Mouse (Mus musculus): ENCODE results near the gene Gsta1.

Gsta1 gene

DNA sequence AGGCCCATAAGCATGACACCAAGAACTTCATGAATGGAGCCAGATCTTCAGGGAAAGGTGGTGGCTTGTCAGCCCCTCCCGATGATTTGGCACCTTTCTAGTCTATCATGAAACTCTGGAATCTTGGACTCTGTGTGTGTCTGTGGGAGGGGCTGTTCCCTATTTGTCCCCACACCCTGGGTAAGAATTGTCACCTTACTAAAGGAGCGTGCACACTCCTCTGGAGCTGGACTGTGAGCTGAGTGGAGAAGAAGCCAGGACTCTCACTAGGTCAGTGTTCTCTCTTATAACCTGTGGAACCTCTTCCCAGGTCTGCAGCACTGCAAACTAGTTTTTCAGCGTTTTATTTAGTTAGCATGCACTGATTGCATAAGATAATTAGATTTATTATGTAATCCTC, at the start of gene Gsta1:
Gene Gsta1 (plus strand): TSS at position 196 of the 400 bp plus-strand sequence.
- WGBS = 71% methylated on average over 3 of the region's 3 CpGs

DNA sequence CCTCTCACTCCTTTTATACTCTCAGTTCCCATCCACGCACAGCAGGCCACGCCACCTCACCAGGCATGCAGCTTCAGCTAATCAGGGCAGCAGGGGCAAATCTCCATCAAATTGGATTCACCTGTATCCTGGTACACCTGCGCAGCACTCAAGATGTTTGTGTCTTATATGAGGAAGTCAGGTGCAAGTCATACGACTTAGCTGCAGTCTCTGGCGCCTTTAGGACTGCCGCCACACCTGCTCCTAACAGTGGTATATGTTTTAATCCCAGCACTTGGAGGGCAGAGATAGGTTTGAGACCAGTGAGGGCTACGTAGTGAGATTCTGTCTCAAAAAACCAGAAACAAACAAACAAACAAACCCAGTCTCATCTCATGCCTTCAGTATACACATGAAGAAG, 48.0 kb upstream of the Gsta1 start, which contains the start of gene Gsta4:
Gene Gsta4 (plus strand): TSS at position 301 of the 400 bp plus-strand sequence.
- WGBS = 96% methylated on average over 4 of the region's 7 CpGs

GRCm38 (mm10) chr9:78185686-78186085, 44.8 kb upstream of the Gsta1 start:
- 58% methylated on average over 9 of the region's 9 CpGs for WGBS

GRCm38 (mm10) chr9:78188910-78189309, 41.5 kb upstream of the Gsta1 start:
- WGBS = 85% methylated on average over 8 of the region's 8 CpGs

DNA sequence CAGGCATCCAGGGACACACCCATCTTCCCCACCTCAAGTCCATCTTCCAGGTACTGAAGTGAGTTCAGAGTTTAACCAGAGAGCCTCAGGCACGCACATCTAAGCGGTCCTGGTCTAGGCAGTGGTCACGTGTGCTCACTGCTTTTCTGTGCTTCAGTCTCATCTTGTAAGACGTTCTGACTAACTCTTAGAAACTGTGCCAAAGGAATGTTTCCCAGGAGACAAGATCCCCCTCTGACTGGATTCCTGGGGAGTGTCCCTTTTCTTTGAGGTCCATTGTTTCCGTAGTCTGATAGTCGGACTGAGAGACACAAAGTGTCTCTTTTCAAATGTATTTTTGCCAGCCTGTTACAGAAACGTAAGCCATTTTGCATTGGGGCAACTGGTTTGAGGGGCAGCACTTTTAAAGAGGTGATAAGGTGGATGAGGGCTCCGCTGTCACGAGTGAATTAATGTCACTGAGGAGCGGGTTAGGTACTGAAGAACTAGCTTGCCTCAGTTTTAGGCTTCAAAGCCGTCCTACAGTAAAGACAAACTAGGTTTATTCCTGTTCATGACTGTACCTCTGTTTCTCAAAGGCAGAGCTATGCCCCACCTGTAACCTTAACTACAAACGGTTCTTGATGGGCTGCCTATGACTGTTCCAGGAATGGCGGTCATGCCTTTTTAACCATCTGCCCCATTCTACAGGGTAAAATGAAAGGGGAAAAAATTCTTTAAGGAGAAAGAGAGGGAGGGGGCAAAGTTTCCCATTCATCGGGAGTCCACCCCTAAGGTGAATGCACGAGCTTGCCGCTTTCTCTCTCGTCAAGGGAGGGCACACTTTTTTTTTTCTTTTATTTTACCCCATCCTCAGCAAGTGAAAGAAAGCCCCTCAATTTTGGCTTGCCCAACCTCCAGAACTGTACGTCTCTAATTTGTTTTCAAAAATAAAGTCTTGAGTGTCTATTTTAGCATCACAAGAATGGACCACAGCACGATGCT, 39.5 kb upstream of the Gsta1 start:
- 3% methylated on average over 19 of the region's 19 CpGs for WGBS

GRCm38 (mm10) chr9:78191736-78192135, 38.7 kb upstream of the Gsta1 start:
- WGBS = 3% methylated on average over 18 of the region's 18 CpGs

DNA sequence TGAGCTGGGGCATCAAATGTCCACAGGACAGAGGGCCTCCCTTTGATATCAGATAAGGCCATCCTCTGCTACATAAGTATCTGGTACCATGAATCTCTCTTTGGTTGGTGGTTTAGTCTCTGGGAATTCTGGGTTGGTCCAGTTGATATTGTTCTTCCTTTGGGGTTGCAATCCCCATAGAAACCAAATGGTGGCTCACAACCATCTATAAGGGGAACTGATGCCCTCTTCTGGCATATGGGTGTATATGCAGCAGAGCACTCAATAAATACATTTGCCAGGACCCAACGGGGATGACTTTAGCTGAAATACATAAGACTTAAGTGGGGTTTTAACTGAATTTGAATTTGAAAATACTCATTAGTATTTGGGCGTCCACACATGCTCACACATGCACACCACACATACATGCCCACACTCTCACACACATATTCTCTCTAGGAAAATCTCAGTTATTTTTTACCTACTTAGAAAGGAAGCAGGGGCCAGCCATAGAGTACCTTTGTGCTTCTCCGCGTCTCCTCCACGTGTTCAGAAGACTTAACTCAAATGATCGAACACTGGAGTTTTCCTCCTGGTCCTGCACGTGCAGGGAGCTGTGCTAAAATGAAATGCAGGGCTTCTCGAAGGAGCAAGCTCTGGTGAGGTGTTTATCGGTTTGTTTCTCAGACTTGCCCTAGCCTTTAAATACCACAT, 36.4 kb upstream of the Gsta1 start:
- 35% methylated on average over 9 of the region's 9 CpGs for WGBS

GRCm38 (mm10) chr9:78195034-78195433, 35.4 kb upstream of the Gsta1 start:
- 41% methylated on average over 11 of the region's 11 CpGs for WGBS

- 96% methylated on average over 9 of the region's 9 CpGs for WGBS
Measured at GRCm38 (mm10) chr9:78197801-78198200, 32.7 kb upstream of the Gsta1 start.

GRCm38 (mm10) chr9:78204194-78204593, 26.3 kb upstream of the Gsta1 start:
- WGBS = 89% methylated on average over 6 of the region's 6 CpGs

- WGBS = 76% methylated on average over 4 of the region's 4 CpGs
Measured at GRCm38 (mm10) chr9:78208956-78209355, 21.5 kb upstream of the Gsta1 start.

- WGBS = 94% methylated on average over 3 of the region's 3 CpGs
Measured at GRCm38 (mm10) chr9:78210079-78210478, 20.4 kb upstream of the Gsta1 start.

GRCm38 (mm10) chr9:78210821-78211220, 19.6 kb upstream of the Gsta1 start:
- 93% methylated on average over 2 of the region's 2 CpGs for WGBS

GRCm38 (mm10) chr9:78211521-78211920, 18.9 kb upstream of the Gsta1 start:
- WGBS = 95% methylated on average over 3 of the region's 3 CpGs

DNA sequence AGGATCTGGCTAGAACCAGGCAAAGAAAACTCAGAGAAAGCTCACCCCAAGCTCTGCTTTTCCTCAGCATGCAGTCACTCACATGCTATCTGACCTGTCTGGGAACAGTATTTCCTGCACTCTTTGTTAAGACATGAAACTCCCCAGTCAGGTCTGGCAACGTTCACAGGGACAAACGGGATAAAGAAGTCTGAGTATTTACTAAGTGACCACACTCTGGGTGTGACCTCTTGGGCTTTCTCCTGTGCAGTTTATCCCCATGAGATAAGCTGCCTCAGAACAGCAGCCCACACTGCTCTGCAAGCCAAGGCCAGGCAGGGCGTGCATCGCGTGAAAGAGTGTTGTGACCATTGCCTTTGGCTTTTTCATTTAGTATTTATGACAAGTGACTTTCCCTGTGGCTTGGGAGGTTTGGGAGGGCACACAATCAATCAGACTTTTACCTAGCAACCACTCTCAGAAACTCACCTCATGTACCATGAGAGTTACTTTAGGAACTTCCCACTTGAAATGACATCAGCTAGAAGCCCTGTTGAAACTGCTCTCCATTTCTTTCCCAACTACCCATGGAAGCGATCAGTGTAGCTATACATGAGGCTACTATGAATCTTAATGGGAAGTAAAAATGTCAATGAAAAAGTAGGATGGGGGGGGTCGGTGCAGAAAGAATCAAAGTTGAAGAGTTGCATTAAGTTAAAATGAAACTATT, 18.0 kb upstream of the Gsta1 start:
- 80% methylated on average over 7 of the region's 7 CpGs for WGBS

GRCm38 (mm10) chr9:78217074-78217473, 13.4 kb upstream of the Gsta1 start:
- WGBS = 88% methylated on average over 4 of the region's 4 CpGs

DNA sequence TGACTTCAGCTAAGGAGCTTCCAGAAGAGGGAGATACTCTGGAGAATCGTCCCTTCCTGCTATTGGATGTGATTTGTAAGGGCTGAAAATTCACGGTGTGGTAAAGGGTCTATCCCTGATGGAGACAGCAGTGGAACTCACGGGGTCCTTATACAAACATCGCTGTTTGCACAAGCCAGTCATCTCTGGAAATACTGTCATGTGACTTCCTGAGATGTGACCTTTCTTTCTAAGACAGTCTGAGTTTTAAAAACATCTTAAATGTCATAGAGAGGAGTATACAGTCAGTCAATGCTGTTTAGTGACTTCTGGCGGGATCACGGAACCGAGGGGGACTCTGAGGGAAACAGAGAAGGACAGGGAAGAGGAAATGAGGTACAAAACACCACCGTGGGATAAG, 7.8 kb upstream of the Gsta1 start:
- 71% methylated on average over 8 of the region's 8 CpGs for WGBS

DNA sequence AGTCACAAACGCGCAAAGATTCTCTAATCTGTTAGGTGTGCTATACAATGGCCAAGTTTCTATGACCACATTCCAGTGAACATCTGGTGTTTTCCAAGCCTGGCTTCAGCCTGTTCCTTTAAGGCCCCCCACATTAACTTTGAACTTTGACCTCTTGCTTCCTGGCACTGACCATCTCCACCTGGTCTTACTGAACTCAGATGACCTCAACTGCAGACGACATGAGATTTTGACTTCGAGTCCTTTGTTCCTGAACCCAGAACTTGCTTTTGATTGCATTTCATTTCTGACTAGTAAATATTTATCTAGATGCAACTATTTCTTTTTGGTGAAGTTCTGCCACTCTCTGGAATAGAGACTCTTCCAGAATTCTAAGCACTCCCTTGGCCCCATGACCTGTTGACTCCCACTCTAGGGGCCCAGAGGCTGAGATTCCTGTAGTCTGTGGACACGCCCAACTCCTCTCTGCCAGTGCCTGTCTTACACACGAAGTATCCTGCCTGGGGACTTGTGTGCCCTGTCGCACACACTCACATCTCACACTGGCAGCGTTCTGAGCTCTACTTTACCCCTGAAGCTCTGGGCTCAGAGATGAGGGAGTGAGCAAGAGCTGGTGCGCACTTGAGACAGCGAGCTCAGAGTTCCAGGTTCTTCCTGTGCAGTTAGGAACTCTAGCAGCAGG, 7.1 kb upstream of the Gsta1 start:
- WGBS = 87% methylated on average over 10 of the region's 10 CpGs

- 96% methylated on average over 2 of the region's 2 CpGs for WGBS
Measured at GRCm38 (mm10) chr9:78224418-78224817, 6.0 kb upstream of the Gsta1 start.

- 83% methylated on average over 11 of the region's 11 CpGs for WGBS
Measured at GRCm38 (mm10) chr9:78225304-78225703, 5.2 kb upstream of the Gsta1 start.

- WGBS = 95% methylated on average over 2 of the region's 2 CpGs
Measured at GRCm38 (mm10) chr9:78228122-78228521, 2.3 kb upstream of the Gsta1 start.
